Mouse (Mus musculus): ENCODE measurements around the gene 3300002I08Rik.
"Not testable (repeated sequence)": the region's sequence is repeated elsewhere in the genome, so short reads cannot be mapped to it uniquely, and the experiment has no call there.

GRCm38 (mm10) chr2:150357136-150357535 is 5.4 kb downstream of the 3300002I08Rik start:
- not testable (repeated sequence) for TF ChIP-seq CTCF, POLR2A (IDR thresholded peaks at IDR 0.05; ENCODE audit: insufficient read depth, low read depth, low read length)
